Mouse (Mus musculus): ENCODE measurements around the gene Fkbp10.

GRCm38 (mm10) chr11:100421537-100421936 lies 6.0 kb downstream of the Fkbp10 start:
- TF ChIP-seq CTCF (IDR thresholded peaks at IDR 0.05; ENCODE audit: low read depth), result no peak
- TF ChIP-seq EP300 (optimal IDR thresholded peaks at IDR 0.05), result no peak

Measured in stomach, postnatal 0 days (tissue).